Mouse (Mus musculus) skeletal muscle tissue, adult 2 months (tissue): ENCODE measurements around the gene Lamp5.

Experiments
- DNase-seq: peaks from one replicate; pipeline ENCODE4 v3.0.0-alpha.2; 2012; ENCODE audit warnings: low read depth, low spot score

Lamp5 gene

GRCm38 (mm10) chr2:136051688-136052289, at the start of gene Lamp5:
Gene Lamp5 (plus strand): TSS chr2:136052239.
- no peak for DNase-seq

GRCm38 (mm10) chr2:136003836-136004235, 48.2 kb upstream of the Lamp5 start:
- DNase-seq, result no peak

DNA sequence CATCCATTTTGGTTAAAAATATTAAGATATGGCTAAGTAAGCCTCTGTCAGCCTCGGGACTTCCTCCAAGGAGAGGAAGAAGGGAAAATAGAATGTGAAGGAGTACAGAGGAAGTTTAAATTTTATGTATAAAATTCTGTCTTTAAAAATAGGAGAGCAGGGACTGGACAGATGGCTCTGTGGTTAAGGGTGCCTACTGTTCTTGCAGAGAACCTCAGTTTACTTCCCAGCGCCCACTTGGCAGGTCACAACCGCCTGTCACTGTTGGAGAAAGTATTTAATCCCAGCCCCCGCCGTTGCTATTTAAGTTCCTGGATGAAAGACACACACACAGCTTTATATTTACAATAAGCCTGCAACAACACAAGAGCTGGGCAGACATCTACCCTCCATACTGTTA, 45.8 kb upstream of the Lamp5 start:
- no peak for DNase-seq

GRCm38 (mm10) chr2:136012759-136013158, 39.3 kb upstream of the Lamp5 start:
- DNase-seq, result no peak

DNA sequence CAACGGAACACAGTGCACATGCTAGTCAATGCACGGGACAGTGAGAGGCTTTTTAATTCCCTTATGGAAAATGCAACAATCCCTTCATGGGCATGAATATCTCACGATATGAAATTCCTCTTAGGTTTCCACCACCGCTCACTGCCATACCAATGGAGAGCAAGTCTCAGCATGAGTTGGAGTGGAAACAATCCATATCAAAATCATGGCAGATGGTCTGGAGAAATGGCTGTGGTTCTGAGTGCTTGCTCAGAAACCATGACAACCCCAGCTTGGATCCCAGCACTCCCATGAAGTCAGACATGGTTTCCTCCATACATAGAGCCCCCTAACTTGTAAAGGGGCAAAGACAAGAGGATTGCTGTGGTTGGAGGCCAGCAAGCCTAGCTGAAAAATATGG, 3.6 kb upstream of the Lamp5 start:
- DNase-seq, result no peak

- DNase-seq, result no peak
Observed at GRCm38 (mm10) chr2:136050793-136051615, 1.0 kb upstream of the Lamp5 start.

DNA sequence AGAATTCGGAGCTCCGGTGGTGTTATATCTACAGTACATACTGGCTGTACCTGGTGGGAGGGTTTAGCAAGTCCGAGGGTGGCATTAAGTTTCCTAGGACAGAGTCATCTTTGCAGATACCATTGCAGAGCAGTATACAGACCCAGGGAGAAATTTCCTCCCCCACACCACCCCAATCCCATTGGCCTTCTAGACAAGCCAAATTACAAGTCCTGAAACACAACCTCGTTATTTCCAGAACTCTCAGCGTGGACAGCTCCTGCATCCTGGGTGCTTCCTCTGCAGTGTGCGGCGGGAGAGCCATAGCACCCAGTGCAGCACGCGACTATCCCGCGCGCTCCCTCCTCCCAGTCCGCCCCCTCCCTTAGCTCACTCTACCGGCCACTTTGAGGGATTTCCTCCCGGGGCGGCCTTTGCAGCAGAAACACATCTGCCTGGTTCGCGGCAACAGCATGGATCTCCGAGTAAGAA, 5.9 kb downstream of the Lamp5 start:
- no peak for DNase-seq

DNA sequence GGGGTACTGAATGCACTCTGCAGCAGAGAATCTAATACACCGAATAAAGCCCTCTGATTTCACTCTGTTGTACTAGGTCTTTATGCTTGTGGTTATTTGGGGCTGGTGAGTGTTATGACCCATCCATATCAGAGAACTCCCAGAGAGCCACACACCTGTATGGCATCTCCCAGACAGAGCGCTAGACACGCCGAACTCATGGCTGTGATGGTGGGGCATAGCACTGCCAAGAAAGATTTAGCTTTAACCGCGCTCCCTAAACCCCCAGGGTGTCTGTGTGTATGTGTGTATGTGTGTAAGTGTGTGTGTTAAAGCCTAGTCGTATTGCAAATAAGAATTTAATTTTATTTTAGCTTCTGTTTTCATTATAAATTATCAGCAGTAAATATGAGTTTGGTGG, 6.4 kb downstream of the Lamp5 start:
- DNase-seq, result no peak

DNA sequence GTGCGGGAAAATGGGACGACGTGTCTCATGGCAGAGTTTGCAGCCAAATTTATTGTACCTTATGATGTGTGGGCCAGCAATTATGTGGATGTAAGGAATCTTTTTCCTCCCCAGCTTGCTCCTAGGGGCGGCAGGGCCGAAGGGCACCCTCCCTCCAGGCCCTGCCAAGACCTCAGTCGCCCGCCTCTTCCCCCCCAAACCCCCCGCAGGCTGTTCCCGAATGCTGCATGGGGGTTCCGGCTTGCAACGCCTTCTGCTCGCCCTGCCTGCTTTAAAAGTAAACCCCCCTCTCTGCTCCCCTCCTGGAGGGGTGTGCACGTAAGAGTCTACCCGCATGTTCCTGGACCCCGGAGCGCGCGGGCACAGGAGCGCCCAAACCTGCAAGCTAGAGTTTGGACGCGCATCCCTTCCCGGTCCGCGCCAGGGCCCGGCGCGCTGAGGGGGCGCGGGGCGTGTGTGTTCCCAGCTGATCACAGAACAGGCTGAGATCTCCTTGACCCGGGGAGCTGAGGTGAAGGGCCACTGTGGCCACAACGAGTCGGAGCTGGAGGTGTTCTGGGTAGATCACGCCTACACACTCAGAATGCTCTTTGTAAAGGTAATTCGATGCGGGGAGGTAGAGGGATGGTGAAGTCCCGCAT, 7.1 kb downstream of the Lamp5 start:
- DNase-seq, result no peak

DNA sequence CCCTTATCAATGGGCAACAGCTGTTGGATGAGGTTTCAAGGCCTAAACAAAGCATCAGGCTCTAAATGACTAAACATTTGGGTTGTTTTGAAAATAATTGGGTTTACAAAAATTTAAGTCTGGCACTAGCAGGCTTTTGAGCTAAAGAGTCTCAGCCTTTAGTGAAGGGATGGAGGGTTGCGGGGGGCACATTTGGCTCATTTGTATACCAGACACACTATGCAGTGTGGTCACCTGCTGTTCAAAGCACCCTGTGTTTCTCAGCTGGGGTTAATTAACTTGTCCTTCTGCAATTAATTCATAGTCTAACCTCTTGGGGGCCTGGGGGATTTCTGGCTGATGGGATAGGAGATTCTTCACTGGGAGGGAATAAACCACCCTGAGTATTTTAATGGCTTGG, 12.3 kb downstream of the Lamp5 start:
- no peak for DNase-seq

DNA sequence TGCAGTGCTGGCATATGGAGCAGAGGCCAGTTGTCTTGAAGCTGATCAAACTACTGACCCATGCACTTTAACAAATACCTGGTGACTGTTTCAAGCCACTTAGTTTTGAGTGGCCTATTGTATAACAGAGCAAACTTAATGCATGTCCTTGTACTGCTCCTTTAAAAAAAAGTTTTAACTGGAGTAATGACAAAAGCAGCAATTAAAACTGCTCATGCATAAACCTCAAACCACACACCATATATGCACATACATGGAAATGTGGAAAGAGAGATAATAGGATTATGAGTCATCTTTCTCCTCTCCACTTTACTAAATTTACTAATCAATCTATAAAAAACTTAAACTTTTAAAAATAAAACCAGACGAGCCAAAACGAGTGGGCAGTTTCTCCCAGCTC, 43.9 kb downstream of the Lamp5 start:
- no peak for DNase-seq

- DNase-seq, result no peak
Observed at GRCm38 (mm10) chr2:136097143-136097542, 45.1 kb downstream of the Lamp5 start.

GRCm38 (mm10) chr2:136107597-136107996, 55.6 kb downstream of the Lamp5 start:
- DNase-seq, result no peak

DNA sequence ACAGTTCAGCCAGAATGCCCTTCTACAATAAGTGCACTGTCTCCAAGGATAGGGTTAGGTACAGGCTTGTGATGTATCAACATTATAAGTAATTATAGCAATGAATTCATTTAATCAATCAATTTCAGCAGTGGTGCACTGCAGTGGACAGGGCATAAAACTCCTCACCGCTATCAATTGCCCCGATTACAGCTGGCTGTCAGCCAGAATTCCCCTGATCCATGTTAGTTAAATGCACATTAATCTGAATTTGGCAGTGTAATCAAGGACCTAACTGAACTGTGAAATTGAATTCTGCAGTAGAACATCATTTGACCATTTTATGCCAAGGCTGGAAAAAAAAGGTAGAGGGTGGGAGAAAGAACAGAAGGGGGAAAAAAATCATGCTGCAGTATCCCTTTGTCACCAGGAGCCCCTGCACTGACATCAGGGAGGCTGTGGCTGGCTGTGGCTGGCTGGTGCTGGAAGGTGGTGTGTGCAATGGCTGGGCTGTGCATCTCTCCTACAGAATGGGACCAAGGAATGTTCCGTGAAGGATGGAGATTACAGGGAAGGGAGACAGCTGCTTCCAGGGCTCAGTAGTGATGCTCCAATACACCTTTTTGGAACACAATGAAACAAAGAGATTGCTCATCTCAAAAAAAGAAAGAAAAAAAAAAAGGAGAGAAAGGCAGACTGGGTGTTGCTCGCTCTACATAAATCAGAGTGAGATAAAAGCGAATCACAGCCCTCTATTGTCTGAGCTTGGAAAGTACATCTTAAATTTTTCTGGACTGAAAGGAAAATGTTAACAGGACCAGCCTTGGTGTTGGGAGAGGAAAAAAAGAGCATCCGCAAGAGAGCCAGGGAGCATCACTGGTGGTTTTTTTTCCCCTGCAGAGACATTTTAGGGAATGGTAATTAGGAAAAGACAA, 56.3 kb downstream of the Lamp5 start:
- DNase-seq, result no peak

- DNase-seq, result no peak
Observed at GRCm38 (mm10) chr2:136109038-136109363, 57.0 kb downstream of the Lamp5 start.

DNA sequence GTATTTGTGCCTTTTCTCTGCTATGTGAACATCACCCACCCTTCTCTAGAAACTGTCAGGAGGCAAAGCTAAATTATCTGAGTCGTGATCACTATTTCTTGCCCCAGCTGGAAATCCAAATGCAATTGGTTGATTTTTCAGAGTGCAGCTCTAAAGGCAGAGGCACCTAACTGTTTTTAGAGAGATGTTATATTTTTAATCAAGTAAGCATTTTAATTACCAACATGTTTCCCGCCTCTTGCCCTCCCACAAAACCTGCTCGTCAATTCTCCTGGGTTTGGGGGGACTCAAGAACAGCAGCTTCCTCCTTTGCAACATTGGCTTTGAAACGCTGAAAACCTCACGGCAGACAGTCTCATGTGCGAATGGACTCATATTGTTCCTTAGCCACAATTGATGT, 61.3 kb downstream of the Lamp5 start:
- no peak for DNase-seq

GRCm38 (mm10) chr2:136118006-136118405, 66.0 kb downstream of the Lamp5 start:
- no peak for DNase-seq
